Mouse (Mus musculus) hindbrain, postnatal 0 days (tissue): Measurements from ENCODE around the gene Tenm2. TPM values are rescaled to one million over a fixed set of nuclear protein-coding genes. Genes with fewer than 3 reads are reported as not detected.

Experiments used
- ATAC-seq: fragments of 200-750 bp; cut with Nextera tagmentation; 2 replicates; pipeline ENCODE4 v1.8.0; 2017; ENCODE audit warnings: mild to moderate bottlenecking, moderate TSS enrichment, moderate library complexity
- DNase-seq: peaks from one replicate; pipeline ENCODE4 v3.0.0-alpha.2; 2015; ENCODE audit warnings: low spot score
- H3K27ac ChIP-seq: fragments of 300-500 bp; sonication (generic); 2 replicates; pipeline ENCODE4 v1.5.1; 2014; ENCODE audit warnings: mild to moderate bottlenecking
- H3K27me3 ChIP-seq: fragments of 300-500 bp; sonication (generic); 2 replicates; pipeline ENCODE4 v1.6.1; 2014; ENCODE audit warnings: low read length, mixed read lengths; ENCODE audit not compliant: insufficient read depth
- H3K36me3 ChIP-seq: fragments of 300-500 bp; sonication (generic); 2 replicates; pipeline ENCODE4 v1.6.1; 2014; ENCODE audit warnings: low read length, mixed read lengths; ENCODE audit not compliant: insufficient read depth
- H3K4me1 ChIP-seq: fragments of 300-500 bp; sonication (generic); 2 replicates; pipeline ENCODE4 v1.6.1; 2014; ENCODE audit warnings: antibody characterized with exemption, low read length, mixed read lengths; ENCODE audit not compliant: insufficient read depth
- H3K4me2 ChIP-seq: fragments of 300-500 bp; sonication (generic); 2 replicates; pipeline ENCODE4 v1.6.1; 2014; ENCODE audit warnings: low read depth, mild to moderate bottlenecking, low read length, moderate library complexity, mixed read lengths
- H3K4me3 ChIP-seq: fragments of 300-500 bp; sonication (generic); 2 replicates; pipeline ENCODE4 v1.5.1; 2014; ENCODE audit warnings: low read length
- H3K9ac ChIP-seq: fragments of 300-500 bp; sonication (generic); replicated peaks from 2 replicates; pipeline ENCODE4 v1.6.1; 2014; ENCODE audit warnings: mild to moderate bottlenecking, low read length, moderate library complexity, mixed read lengths
- H3K9me3 ChIP-seq: fragments of 300-500 bp; sonication (generic); 2 replicates; pipeline ENCODE4 v1.6.1; 2016; ENCODE audit warnings: low read length, mixed read lengths
- CTCF ChIP-seq: IDR thresholded peaks from 2 replicates; pipeline ENCODE4 v1.5.1; 2016; ENCODE audit warnings: antibody characterized with exemption, control low read depth, low read depth
- WGBS: fragments of 180-500 bp; shearing (Covaris S2); extraction: QIAGEN DNeasy Blood & Tissue Kit; methylation state at CpG from one replicate; pipeline ENCODE4 v1.1.7; 2014; 5-methylcytosine and 5-hydroxymethylcytosine counted together
- polyA plus RNA-seq: library from polyadenylated mRNA; unstranded; fragments of >200 nt; fragmentation: Nextera tagmentation; extraction: Ambion mirVana; gene quantifications from 2 replicates; pipeline ENCODE4 v1.2.1, GENCODE M21; 2015
- total RNA-seq: library from RNA; depleted of rRNA; stranded (reverse); fragments of >200 nt; gene quantifications from 2 replicates; pipeline ENCODE4 v1.2.3, GENCODE M21; 2014

Tenm2 gene
- total and polyA plus RNA-seq, 2 experiments from 2014 or later: 30.1 to 78.0 TPM

DNA sequence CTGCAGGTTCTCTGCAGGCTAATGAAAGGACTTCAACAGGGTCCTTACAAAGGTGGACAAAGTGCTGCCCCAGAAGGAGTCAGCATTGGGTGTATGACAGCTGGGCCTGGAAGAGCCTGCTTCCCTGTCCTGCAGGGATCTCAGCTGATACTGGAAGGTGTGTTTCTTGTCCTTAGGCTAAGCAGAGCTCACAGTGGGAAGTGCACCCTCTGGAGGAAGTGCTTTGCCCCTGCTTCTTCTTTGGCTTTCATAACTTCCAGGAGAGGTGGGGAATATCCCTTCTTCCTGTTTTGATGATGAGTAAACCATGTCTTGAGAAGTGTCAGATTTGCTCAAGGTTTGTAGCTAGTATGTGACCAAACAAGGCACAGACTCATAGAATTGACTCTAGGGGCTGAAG is 1240.5 kb downstream of the Tenm2 start:
- no peak for TF ChIP-seq CTCF
- H3K4me2 ChIP-seq: no peak overlapping the region
- H3K9me3 ChIP-seq: no peaks in the 10 kb centered on the region
- no peaks in the 10 kb centered on the region for H3K27me3 ChIP-seq
- H3K4me1 ChIP-seq: peaks cover 2% of the 10 kb centered on the region; the same call in 1 of the 2 replicates
- no peak for ATAC-seq
- no peak overlapping the region for H3K4me3 ChIP-seq
- H3K9ac ChIP-seq: no peak overlapping the region
- H3K27ac ChIP-seq: no peak overlapping the region
- no peaks in the 10 kb centered on the region for H3K36me3 ChIP-seq
- DNase-seq: no peak

DNA sequence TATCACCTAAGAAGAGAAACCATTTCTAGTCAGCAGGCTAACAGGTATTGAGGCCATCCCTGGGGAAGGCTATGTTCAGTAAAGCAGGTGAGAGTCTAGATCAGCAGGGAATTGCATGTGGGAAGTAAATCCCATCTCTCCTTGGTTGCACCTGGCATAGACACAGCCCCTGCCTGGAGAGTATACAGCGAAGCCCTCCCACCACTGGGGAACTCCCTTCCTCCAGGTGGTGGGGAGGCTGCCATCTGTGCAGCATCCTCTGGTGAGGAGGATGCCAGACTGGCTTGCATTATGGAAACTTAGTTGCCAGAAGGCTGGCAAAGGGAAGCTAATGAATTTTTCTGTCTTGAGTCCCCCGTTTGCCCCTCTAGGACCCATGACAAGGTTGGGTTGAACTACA is 1243.9 kb downstream of the Tenm2 start:
- Histone ChIP-seq H3K36me3 (no peaks in the 10 kb centered on the region), H3K27ac (no peak overlapping the region), H3K9me3 (no peaks in the 10 kb centered on the region), H3K27me3 (no peaks in the 10 kb centered on the region), H3K4me3 (no peak overlapping the region), H3K9ac (no peak overlapping the region), H3K4me2 (no peak overlapping the region), H3K4me1 (no peaks in the 10 kb centered on the region)
- WGBS: 55% methylated on average over 2 of the region's 2 CpGs
- ATAC-seq (no peak), DNase-seq (no peak)
- TF ChIP-seq CTCF: no peak

DNA sequence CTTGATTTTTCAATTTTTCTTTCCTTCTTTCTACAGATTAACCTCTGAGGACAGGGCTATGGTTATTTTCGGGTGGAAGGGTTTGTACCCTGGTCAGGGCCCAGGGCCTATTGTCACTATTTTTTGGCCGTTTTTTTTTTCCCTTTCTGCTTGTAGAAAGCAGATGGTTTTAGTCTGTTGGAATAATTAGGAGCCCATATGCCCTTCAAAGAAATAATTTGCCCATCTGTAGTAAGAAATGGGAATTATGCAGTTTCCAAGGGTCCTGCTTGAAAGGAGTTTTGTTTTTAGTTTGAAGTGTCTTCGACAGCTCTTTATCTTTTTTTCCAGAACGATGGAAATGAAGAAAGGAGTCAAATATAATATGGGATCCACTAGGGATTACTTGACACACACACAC is 1245.8 kb downstream of the Tenm2 start:
- 55% methylated on average over 4 of the region's 4 CpGs for WGBS
- DNase-seq (no peak), ATAC-seq (no peak)
- no peak overlapping the region for H3K4me3 ChIP-seq
- no peak for TF ChIP-seq CTCF
- H3K36me3 ChIP-seq: no peaks in the 10 kb centered on the region
- no peaks in the 10 kb centered on the region for H3K4me1 ChIP-seq
- no peak overlapping the region for H3K4me2 ChIP-seq
- no peaks in the 10 kb centered on the region for H3K27me3 ChIP-seq
- no peaks in the 10 kb centered on the region for H3K9me3 ChIP-seq
- H3K27ac ChIP-seq: no peak overlapping the region
- H3K9ac ChIP-seq: no peak overlapping the region

DNA sequence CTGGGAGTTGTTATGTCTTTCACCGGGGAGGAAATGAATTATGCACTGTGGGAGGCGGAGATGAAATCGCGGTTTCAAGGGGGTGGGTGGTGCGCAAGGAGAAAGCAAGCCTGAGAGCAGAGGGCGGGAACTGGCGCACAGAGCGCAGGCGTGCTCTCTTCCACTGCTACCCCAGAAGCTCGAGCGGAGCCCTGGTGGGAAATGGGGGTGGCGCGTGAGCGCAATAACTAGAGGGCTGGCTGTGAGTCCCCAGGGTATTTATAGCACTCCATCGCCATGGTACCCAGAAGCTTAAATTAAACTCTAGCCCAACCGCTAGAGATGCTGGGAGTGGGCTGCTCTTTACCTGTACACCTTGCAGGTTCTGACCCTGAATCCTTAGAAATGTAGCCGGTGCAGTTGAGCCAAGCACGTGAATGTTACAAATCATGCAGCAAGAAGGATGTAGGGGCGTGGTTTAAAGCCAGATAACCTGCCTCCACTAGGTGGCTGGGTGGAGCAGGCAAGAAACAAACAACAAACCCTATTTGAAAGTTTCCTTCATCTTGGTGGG is 1249.8 kb downstream of the Tenm2 start:
- H3K27me3 ChIP-seq: no peaks in the 10 kb centered on the region
- ATAC-seq: peak; percentile 80
- H3K4me2 ChIP-seq: peak overlapping the region; percentile 58
- TF ChIP-seq CTCF: peak; percentile 52
- peak; percentile 75 for DNase-seq
- peak overlapping the region; percentile 29 for H3K4me3 ChIP-seq
- H3K4me1 ChIP-seq: no peaks in the 10 kb centered on the region
- no peaks in the 10 kb centered on the region for H3K36me3 ChIP-seq
- peak overlapping the region; percentile 62; the same call in 1 of the 2 replicates for H3K27ac ChIP-seq
- peak overlapping the region; percentile 37; the same call in 1 of the 2 replicates for H3K9ac ChIP-seq
- 2% methylated on average over 19 of the region's 19 CpGs for WGBS
- no peaks in the 10 kb centered on the region for H3K9me3 ChIP-seq

DNA sequence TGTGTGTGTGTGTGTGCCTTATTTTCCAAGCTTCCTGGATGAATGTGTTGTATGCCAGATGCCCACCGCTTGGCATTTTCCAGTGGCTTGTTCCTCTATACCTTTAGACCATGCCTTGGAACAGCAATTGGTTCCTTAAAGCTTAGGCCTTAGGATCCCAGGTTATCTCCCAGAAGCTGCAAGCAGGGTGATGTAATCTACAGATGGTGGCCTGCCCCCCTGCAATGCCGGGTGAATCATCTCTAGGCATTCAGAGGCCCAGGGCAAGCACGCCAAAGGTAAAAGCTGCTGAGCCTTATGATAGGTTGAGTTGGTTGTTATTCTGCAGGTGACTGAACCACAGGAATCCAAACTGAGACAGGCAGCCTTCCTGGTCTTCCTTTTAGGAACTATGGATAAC is 1253.0 kb downstream of the Tenm2 start:
- Histone ChIP-seq H3K9me3 (no peaks in the 10 kb centered on the region), H3K36me3 (no peaks in the 10 kb centered on the region), H3K4me3 (no peak overlapping the region), H3K4me1 (0 out of 2 replicates have a peak, but pooled peaks cover 4% of the 10 kb centered on the region), H3K27ac (no peak overlapping the region), H3K9ac (no peak overlapping the region), H3K4me2 (no peak overlapping the region), H3K27me3 (no peaks in the 10 kb centered on the region)
- ATAC-seq: no peak
- WGBS: 87% methylated on average over 3 of the region's 3 CpGs
- DNase-seq: no peak
- TF ChIP-seq CTCF: no peak

DNA sequence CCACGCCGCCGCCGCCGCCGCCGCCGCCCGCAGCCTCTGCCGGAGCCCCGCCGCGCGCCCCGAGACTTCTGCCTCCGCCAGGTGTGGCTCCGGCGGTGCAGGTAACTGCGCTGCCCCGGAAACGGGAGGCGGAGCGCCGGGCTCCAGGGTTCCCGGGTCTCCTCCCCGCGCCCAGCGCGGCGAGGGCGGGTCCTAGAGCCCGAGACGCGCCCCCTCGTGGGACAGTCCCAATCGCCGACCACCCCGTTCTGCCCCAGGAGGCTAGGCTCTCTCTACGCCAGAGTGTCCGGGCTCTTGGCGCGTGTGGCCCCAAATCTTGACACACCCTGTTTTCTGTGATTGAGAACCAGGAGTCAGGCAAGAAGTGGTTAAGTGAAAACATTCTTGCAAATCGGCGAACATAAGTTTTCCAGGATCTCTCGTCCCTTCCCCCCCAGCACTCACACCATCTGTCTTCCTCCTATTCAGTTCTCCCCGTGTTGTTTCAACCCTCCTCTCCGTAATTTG is 1255.3 kb downstream of the Tenm2 start, which contains the start of gene Wwc1:
Gene Wwc1 (minus strand): TSS at position 117 of the 507 bp plus-strand sequence.
- H3K27ac ChIP-seq: peak within 1 kb of the TSS; percentile 56
- peak within 1 kb of the TSS; percentile 85 for H3K4me2 ChIP-seq
- under 1% methylated on average over 38 of the region's 47 CpGs for WGBS
- H3K36me3 ChIP-seq: no peaks in the 10 kb centered on the region
- peak; percentile 60 for ATAC-seq
- H3K4me3 ChIP-seq: peak within 1 kb of the TSS; percentile 81
- H3K9ac ChIP-seq: peak within 1 kb of the TSS; percentile 77
- H3K27me3 ChIP-seq: no peaks in the 10 kb centered on the region
- TF ChIP-seq CTCF: peak; percentile 35; the same call in 1 of the 2 replicates
- peak; percentile 75 for DNase-seq
- H3K4me1 ChIP-seq: 0 out of 2 replicates have a peak, but pooled peaks cover 10% of the 10 kb centered on the region
- H3K9me3 ChIP-seq: no peaks in the 10 kb centered on the region
